Mouse (Mus musculus) myocyte (in vitro differentiated cells): ENCODE measurements around the gene Gprc5b.

Experiments
- MAX ChIP-seq: IDR thresholded peaks from one replicate; pipeline ENCODE4 v1.6.1; 2011; ENCODE audit warnings: low read depth, mild to moderate bottlenecking, control low read depth
- POLR2A ChIP-seq: IDR thresholded peaks from one replicate; pipeline ENCODE4 v1.6.1; 2011; ENCODE audit warnings: low read depth, mild to moderate bottlenecking, control low read depth, moderate library complexity; ENCODE audit not compliant: insufficient read length
- REST ChIP-seq: IDR thresholded peaks from one replicate; pipeline ENCODE4 v1.6.1; 2011; ENCODE audit warnings: mild to moderate bottlenecking, control low read depth, moderate library complexity; ENCODE audit not compliant: insufficient read depth, insufficient read length

DNA sequence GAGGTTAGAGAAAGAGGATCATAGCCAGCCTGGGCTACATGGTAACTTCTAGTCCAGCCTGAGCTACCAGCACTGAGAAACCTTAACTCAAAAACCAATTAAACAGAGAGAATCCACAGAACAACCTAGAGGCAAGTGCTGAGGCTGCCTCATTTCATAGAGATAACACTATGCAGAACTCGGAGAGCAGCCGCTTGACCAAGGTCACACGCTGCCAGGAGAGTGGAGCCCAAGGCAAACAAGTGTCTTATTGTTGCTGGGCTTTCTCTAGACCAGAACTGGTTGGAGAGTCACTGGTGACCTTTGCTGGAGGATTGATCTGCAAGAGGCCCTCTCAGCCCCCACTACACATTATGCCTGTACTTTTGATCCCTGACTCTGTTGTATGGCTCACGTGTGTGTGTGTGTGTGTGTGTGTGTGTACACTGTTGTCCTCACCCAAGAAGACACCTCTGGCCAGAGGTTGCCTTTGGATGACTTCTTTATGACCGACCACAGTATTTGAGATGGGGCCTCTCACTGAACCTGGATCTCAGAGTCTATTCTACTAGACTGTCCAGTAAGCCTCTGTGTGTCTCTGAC is 5.6 kb downstream of the Gprc5b start:
- TF ChIP-seq POLR2A (no peak), REST (no peak), MAX (no peak)
